Mouse (Mus musculus) MEL (cell line): Measurements from ENCODE around the gene Rap1gds1. TPM values are rescaled to one million over a fixed set of nuclear protein-coding genes. Genes with fewer than 3 reads are reported as not detected.

ENCODE experiments used
- DNase-seq: peaks from one replicate; pipeline ENCODE4 v3.0.0; 2011; ENCODE audit warnings: low read depth, low spot score
- H3K27ac ChIP-seq: 2 replicates; pipeline ENCODE4 v1.5.1; 2012; ENCODE audit warnings: low read depth, mild to moderate bottlenecking, control low read depth, low read length, moderate library complexity; ENCODE audit not compliant: control insufficient read depth
- H3K27me3 ChIP-seq, 2 experiments: fragments of 150-350 bp in 1 of 2; sonication (generic) in 1 of 2; 2 replicates each; pipeline ENCODE4 v1.6.1; 2012; ENCODE audit warnings: low read length in 2 of 2, mild to moderate bottlenecking in 2 of 2, improper control_type of control experiment in 1 of 2, moderate library complexity in 1 of 2; ENCODE audit not compliant: insufficient read depth in 2 of 2, control insufficient read depth in 1 of 2
- H3K36me3 ChIP-seq, 2 experiments: 2 replicates each; pipeline ENCODE4 v1.6.1; 2012 to 2014; ENCODE audit warnings: low read length in 2 of 2, improper control_type of control experiment in 1 of 2, inconsistent platforms in 1 of 2, mild to moderate bottlenecking in 1 of 2; ENCODE audit not compliant: insufficient read depth in 2 of 2, control insufficient read depth in 1 of 2
- H3K4me1 ChIP-seq, 2 experiments: fragments of 150-350 bp in 1 of 2; sonication (generic) in 1 of 2; 2 replicates each; pipeline ENCODE4 v1.6.1; 2012; ENCODE audit warnings: low read length in 2 of 2, improper control_type of control experiment in 1 of 2, mild to moderate bottlenecking in 1 of 2; ENCODE audit not compliant: insufficient read depth in 2 of 2, control insufficient read depth in 1 of 2
- H3K4me3 ChIP-seq, 2 experiments: fragments of 150-350 bp in 1 of 2; sonication (generic) in 1 of 2; 2 replicates each; pipeline ENCODE4 v1.5.1; 2012; ENCODE audit warnings: low read depth in 2 of 2, low read length in 2 of 2, mild to moderate bottlenecking in 2 of 2, moderate library complexity in 2 of 2, control low read depth in 1 of 2, improper control_type of control experiment in 1 of 2; ENCODE audit not compliant: control insufficient read depth in 1 of 2, insufficient read depth in 1 of 2
- H3K79me2 ChIP-seq: 2 replicates; pipeline ENCODE4 v1.6.1; 2012; ENCODE audit warnings: mild to moderate bottlenecking, low read length, moderate library complexity; ENCODE audit not compliant: control insufficient read depth, poor library complexity, insufficient read depth
- H3K9ac ChIP-seq: 2 replicates; pipeline ENCODE4 v1.6.1; 2012; ENCODE audit warnings: low read depth, mild to moderate bottlenecking, control low read depth, low read length, moderate library complexity; ENCODE audit not compliant: control insufficient read depth, poor library complexity, severe bottlenecking
- H3K9me3 ChIP-seq: fragments of 150-350 bp; sonication (generic); replicated peaks from 2 replicates; pipeline ENCODE4 v1.6.1; 2012; ENCODE audit warnings: mild to moderate bottlenecking, low read length, improper control_type of control experiment, moderate library complexity; ENCODE audit not compliant: insufficient read depth
- BHLHE40 ChIP-seq: IDR thresholded peaks from 2 replicates; pipeline ENCODE4 v1.6.1; 2012; ENCODE audit warnings: low read depth, mild to moderate bottlenecking, inconsistent platforms, low read length, improper control_type of control experiment, borderline replicate concordance
- CHD1 ChIP-seq: IDR thresholded peaks from 2 replicates; pipeline ENCODE4 v1.6.1; 2012; ENCODE audit warnings: low read depth, mild to moderate bottlenecking, inconsistent platforms, low read length, improper control_type of control experiment
- CHD2 ChIP-seq: IDR thresholded peaks from 2 replicates; pipeline ENCODE4 v1.6.1; 2011; ENCODE audit warnings: low read length, improper control_type of control experiment
- CTCF ChIP-seq, 3 experiments: IDR thresholded peaks in 2 of 3; conservative IDR thresholded peaks in 1 of 3; 2 replicates each; pipeline ENCODE4 v1.5.1; 2011 to 2012; ENCODE audit warnings: low read length in 3 of 3, low read depth in 2 of 3, mild to moderate bottlenecking in 2 of 3, improper control_type of control experiment in 1 of 3, inconsistent platforms in 1 of 3, mixed read lengths in 1 of 3, moderate library complexity in 1 of 3; ENCODE audit not compliant: control insufficient read depth in 1 of 3, insufficient read depth in 1 of 3, poor library complexity in 1 of 3, severe bottlenecking in 1 of 3
- ELF1 ChIP-seq: IDR thresholded peaks from 2 replicates; pipeline ENCODE4 v1.6.1; 2014; ENCODE audit warnings: low read depth, mild to moderate bottlenecking, inconsistent platforms, low read length, improper control_type of control experiment, moderate library complexity
- EP300 ChIP-seq, 2 experiments: IDR thresholded peaks; 2 replicates each; pipeline ENCODE4 v1.6.1; 2011; ENCODE audit warnings: improper control_type of control experiment in 2 of 2, low read length in 2 of 2, low read depth in 1 of 2, mild to moderate bottlenecking in 1 of 2
- ETS1 ChIP-seq: IDR thresholded peaks from 2 replicates; pipeline ENCODE4 v1.6.1; 2012; ENCODE audit warnings: low read depth, mild to moderate bottlenecking, inconsistent platforms, low read length, improper control_type of control experiment, moderate library complexity
- GATA1 ChIP-seq: IDR thresholded peaks from 2 replicates; pipeline ENCODE4 v1.6.1; 2011; ENCODE audit warnings: low read depth, low read length, improper control_type of control experiment
- HCFC1 ChIP-seq: IDR thresholded peaks from 2 replicates; pipeline ENCODE4 v1.6.1; 2012; ENCODE audit warnings: low read depth, mild to moderate bottlenecking, inconsistent platforms, low read length, improper control_type of control experiment, moderate library complexity
- JUND ChIP-seq: IDR thresholded peaks from 2 replicates; pipeline ENCODE4 v1.6.1; 2011; ENCODE audit warnings: low read depth, mild to moderate bottlenecking, improper control_type of control experiment, low read length
- KAT2A ChIP-seq: conservative IDR thresholded peaks from 2 replicates; pipeline ENCODE4 v1.6.1; 2012; ENCODE audit warnings: low read depth, low read length, improper control_type of control experiment, inconsistent platforms
- MAFK ChIP-seq: IDR thresholded peaks from 2 replicates; pipeline ENCODE4 v1.6.1; 2011; ENCODE audit warnings: low read depth, mild to moderate bottlenecking, low read length, improper control_type of control experiment, borderline replicate concordance
- MAX ChIP-seq: IDR thresholded peaks from 2 replicates; pipeline ENCODE4 v1.6.1; 2011; ENCODE audit warnings: low read length, improper control_type of control experiment
- MAZ ChIP-seq: IDR thresholded peaks from 2 replicates; pipeline ENCODE4 v1.6.1; 2012; ENCODE audit warnings: low read depth, mild to moderate bottlenecking, inconsistent platforms, low read length, improper control_type of control experiment
- MEF2A ChIP-seq: IDR thresholded peaks from 2 replicates; pipeline ENCODE4 v1.6.1; 2014; ENCODE audit warnings: low read depth, mild to moderate bottlenecking, inconsistent platforms, low read length, improper control_type of control experiment; ENCODE audit not compliant: poor library complexity, insufficient replicate concordance, severe bottlenecking; ENCODE audit errors: extremely low read depth
- NELFE ChIP-seq: IDR thresholded peaks from 2 replicates; pipeline ENCODE4 v1.6.1; 2011; ENCODE audit warnings: low read depth, low read length, improper control_type of control experiment
- NRF1 ChIP-seq: IDR thresholded peaks from 2 replicates; pipeline ENCODE4 v1.6.1; 2014; ENCODE audit warnings: low read depth, mild to moderate bottlenecking, inconsistent platforms, low read length, improper control_type of control experiment, moderate library complexity; ENCODE audit not compliant: poor library complexity, insufficient read depth, severe bottlenecking
- POLR2AphosphoS2 ChIP-seq: IDR thresholded peaks from 2 replicates; pipeline ENCODE4 v1.6.1; 2011; ENCODE audit warnings: low read length, improper control_type of control experiment
- RCOR1 ChIP-seq: IDR thresholded peaks from 2 replicates; pipeline ENCODE4 v1.6.1; 2012; ENCODE audit warnings: low read depth, mild to moderate bottlenecking, inconsistent platforms, low read length, improper control_type of control experiment
- SIN3A ChIP-seq: IDR thresholded peaks from 2 replicates; pipeline ENCODE4 v1.6.1; 2012; ENCODE audit warnings: low read length, improper control_type of control experiment, inconsistent platforms
- SMC3 ChIP-seq: IDR thresholded peaks from 2 replicates; pipeline ENCODE4 v1.6.1; 2011; ENCODE audit warnings: low read depth, low read length, improper control_type of control experiment
- TBP ChIP-seq: IDR thresholded peaks from 2 replicates; pipeline ENCODE4 v1.8.0; 2011; ENCODE audit warnings: low read depth, low read length, improper control_type of control experiment
- UBTF ChIP-seq: IDR thresholded peaks from 2 replicates; pipeline ENCODE4 v1.6.1; 2012; ENCODE audit warnings: low read depth, mild to moderate bottlenecking, inconsistent platforms, low read length, improper control_type of control experiment, moderate library complexity, borderline replicate concordance; ENCODE audit not compliant: insufficient read depth
- USF1 ChIP-seq: IDR thresholded peaks from 2 replicates; pipeline ENCODE4 v1.6.1; 2014; ENCODE audit warnings: low read depth, mild to moderate bottlenecking, inconsistent platforms, low read length, improper control_type of control experiment, moderate library complexity
- USF2 ChIP-seq, 2 experiments: IDR thresholded peaks; 2 replicates each; pipeline ENCODE4 v1.6.1; 2011 to 2012; ENCODE audit warnings: improper control_type of control experiment in 2 of 2, low read length in 2 of 2, borderline replicate concordance in 1 of 2, inconsistent platforms in 1 of 2, low read depth in 1 of 2, mild to moderate bottlenecking in 1 of 2; ENCODE audit not compliant: insufficient read depth in 1 of 2
- ZC3H11A ChIP-seq: IDR thresholded peaks from 2 replicates; pipeline ENCODE4 v1.6.1; 2012; ENCODE audit warnings: low read depth, mild to moderate bottlenecking, inconsistent platforms, low read length, improper control_type of control experiment
- ZKSCAN1 ChIP-seq: IDR thresholded peaks from 2 replicates; pipeline ENCODE4 v1.6.1; 2012; ENCODE audit warnings: low read depth, mild to moderate bottlenecking, inconsistent platforms, low read length, improper control_type of control experiment, moderate library complexity
- ZNF384 ChIP-seq: IDR thresholded peaks from 2 replicates; pipeline ENCODE4 v1.6.1; 2012; ENCODE audit warnings: low read depth, mild to moderate bottlenecking, inconsistent platforms, low read length, improper control_type of control experiment
- polyA plus RNA-seq, 2 experiments: library from polyadenylated mRNA; stranded (reverse) in 1 of 2; unstranded in 1 of 2; fragments of >175 nt in 1 of 2; fragments of >200 nt in 1 of 2; gene quantifications; 2 replicates each; pipeline versions ENCODE4 v1.2.1 to v1.2.4; 2012; ENCODE audit warnings: low replicate concordance in 2 of 2, low read depth in 1 of 2; ENCODE audit not compliant: insufficient read length in 2 of 2, insufficient read depth in 1 of 2, missing spikeins in 1 of 2
- total RNA-seq: library from RNA; depleted of rRNA; stranded (reverse); fragments of 300-350 nt; gene quantifications from 2 replicates; pipeline ENCODE4 v1.2.3, GENCODE M21; 2012

The Rap1gds1 gene
- total and polyA plus RNA-seq, 3 experiments: 34.7 to 67.2 (median 53.3) TPM

- peaks cover 4 to 6% of the 10 kb centered on the region in 2 experiments; a peak in 3 of 4 replicates for H3K4me1 ChIP-seq
- H3K9ac ChIP-seq: no peak overlapping the region
- no peak overlapping the region for H3K27ac ChIP-seq
- H3K27me3 ChIP-seq: no peaks in the 10 kb centered on the region
- H3K4me3 ChIP-seq: no peak overlapping the region
- H3K36me3 ChIP-seq: no peaks in the 10 kb centered on the region; a peak in 2 of 4 replicates
- TF ChIP-seq BHLHE40 (no peak), EP300 (IDR thresholded peaks at IDR 0.05; ENCODE audit: low read depth in 1 of 2, low read length in 2 of 2) (no peak), USF1 (no peak), MAFK (no peak), SIN3A (no peak), ZNF384 (no peak), ZKSCAN1 (no peak), GATA1 (no peak), POLR2AphosphoS2 (no peak), TBP (no peak), NELFE (no peak), HCFC1 (no peak), MEF2A (no peak), CHD2 (no peak), KAT2A (no peak), JUND (no peak), CTCF (IDR thresholded peaks at IDR 0.05 in 2 of 3, conservative IDR thresholded peaks at IDR 0.05 in 1 of 3; ENCODE audit: control insufficient read depth in 1 of 3, insufficient read depth in 1 of 3, low read depth in 2 of 3, low read length in 3 of 3, poor library complexity in 1 of 3, severe bottlenecking in 1 of 3) (no peak)
- H3K9me3 ChIP-seq: no peaks in the 10 kb centered on the region
- DNase-seq: peak; percentile 19
- peaks cover 5% of the 10 kb centered on the region; the same call in 1 of the 2 replicates for H3K79me2 ChIP-seq
Measured at GRCm38 (mm10) chr3:139025077-139025476, 49.9 kb downstream of the Rap1gds1 start.

DNA sequence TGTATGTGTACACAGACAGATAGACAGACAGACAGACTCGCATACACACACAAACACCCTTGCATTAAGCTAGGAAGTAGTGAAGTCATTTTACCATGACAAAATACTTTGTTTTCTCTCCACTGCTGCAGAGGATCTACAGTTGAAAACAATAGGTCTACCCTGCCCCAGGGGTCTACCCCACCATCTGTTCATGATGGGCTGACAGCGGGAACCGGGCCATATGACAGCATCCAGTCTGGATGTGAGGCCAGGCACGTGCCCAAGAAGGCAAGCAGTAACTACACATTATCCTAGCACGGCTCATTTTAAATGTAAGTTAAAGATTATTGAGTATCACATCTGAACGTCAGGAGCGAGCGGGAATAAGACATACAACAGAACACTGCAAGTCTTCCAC lies 51.4 kb downstream of the Rap1gds1 start:
- H3K9ac ChIP-seq: no peak overlapping the region
- no peak overlapping the region for H3K4me3 ChIP-seq
- H3K27me3 ChIP-seq: no peaks in the 10 kb centered on the region
- peaks cover 4 to 6% of the 10 kb centered on the region in 2 experiments; a peak in 3 of 4 replicates for H3K4me1 ChIP-seq
- TF ChIP-seq MAFK (no peak), EP300 (IDR thresholded peaks at IDR 0.05; ENCODE audit: low read depth in 1 of 2, low read length in 2 of 2) (no peak), ZNF384 (no peak), MAZ (no peak), NRF1 (no peak), SMC3 (no peak), USF2 (IDR thresholded peaks at IDR 0.05; ENCODE audit: borderline replicate concordance in 1 of 2, insufficient read depth in 1 of 2, low read depth in 1 of 2, low read length in 2 of 2) (no peak), ETS1 (no peak), CTCF (IDR thresholded peaks at IDR 0.05 in 2 of 3, conservative IDR thresholded peaks at IDR 0.05 in 1 of 3; ENCODE audit: control insufficient read depth in 1 of 3, insufficient read depth in 1 of 3, low read depth in 2 of 3, low read length in 3 of 3, poor library complexity in 1 of 3, severe bottlenecking in 1 of 3) (no peak), CHD1 (no peak), RCOR1 (no peak), MEF2A (no peak), MAX (no peak), ELF1 (no peak), USF1 (no peak), UBTF (no peak), ZC3H11A (no peak)
- H3K36me3 ChIP-seq: peaks cover 0 to 1% of the 10 kb centered on the region in 2 experiments; a peak in 2 of 4 replicates
- no peak overlapping the region for H3K27ac ChIP-seq
- H3K9me3 ChIP-seq: no peaks in the 10 kb centered on the region
- peaks cover 5% of the 10 kb centered on the region; the same call in 1 of the 2 replicates for H3K79me2 ChIP-seq
- no peak for DNase-seq
